Mouse (Mus musculus): ENCODE data around the gene Fan1.

Gene Fan1

DNA sequence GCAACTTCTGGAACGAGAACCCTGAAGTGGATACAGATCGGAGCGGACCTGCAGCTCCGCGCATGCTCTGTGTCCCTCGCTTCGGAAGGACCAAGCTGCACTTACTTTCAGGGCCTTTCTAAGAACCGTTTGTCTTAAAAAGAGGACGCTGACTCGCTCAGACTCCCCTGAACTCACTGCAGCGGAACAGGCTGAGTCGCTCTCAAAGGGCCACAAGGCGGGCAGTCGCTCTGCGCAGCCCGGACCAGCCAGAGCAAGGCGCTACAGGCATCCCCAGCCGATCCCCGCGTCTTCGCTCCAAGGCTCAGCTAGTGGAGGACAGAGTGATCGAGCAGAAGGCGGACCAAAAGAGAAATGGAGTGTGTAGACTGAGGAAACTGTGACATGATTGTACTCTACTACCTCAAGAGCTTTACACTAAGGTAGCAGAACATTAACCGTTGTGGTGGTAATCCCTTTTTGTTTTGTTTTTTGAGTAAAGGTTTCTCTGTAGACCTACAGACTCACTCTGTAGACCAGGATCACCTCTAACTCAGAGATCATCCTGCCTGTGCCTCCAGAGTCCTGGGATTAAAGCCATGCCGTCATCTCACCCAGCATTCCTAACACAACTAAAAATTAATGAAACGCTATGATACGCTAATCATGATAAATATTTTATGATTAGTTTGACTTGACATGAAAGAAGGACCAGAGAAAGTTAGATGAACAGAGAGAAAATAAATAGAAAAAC lies at the start of gene Fan1:
TSS of gene Fan1 (minus strand) at position 266 of the 733 bp plus-strand sequence.
- DNase-seq (ENCODE audit: low read depth) = peak; percentile 69

DNA sequence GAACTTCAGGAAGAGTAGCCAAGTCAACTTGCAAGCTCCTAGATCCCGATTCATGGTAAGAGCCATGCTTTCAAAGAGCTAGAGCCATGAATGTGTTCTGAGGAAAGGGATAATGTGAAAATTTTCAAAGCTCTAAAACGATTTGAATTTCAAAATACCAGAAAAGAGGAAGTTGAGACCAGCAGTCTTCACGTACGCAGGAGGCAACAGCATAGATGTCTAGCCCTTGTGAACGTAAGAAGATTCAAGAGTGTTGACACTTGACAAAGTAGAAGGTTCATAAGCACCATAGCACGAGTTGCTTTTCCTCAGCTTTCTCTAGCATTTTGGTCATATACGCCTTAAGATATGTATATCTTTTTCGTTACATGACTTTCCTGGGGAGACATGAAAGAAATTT lies 30.1 kb upstream of the Fan1 start:
- DNase-seq (ENCODE audit: low read depth) = no peak

DNA sequence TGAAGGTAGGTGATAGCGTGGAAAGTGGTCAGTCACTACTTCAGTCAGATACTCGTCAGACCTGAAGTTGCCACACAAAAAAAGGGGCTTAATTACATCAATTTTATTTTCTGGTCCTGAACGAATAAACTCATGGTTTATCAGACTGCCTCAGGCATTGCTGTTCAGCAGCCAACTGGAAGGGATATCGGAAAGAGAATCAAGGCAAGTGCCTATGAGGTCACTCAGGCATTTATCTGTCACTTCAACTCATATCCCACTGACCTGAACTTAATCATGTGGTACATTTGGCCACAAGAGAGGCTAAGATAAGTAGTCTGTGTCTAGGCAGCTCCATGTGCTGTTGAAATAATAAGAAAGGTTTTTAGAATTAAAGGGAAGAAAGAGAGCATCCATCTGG lies 28.6 kb upstream of the Fan1 start:
- DNase-seq (ENCODE audit: low read depth) = no peak

DNA sequence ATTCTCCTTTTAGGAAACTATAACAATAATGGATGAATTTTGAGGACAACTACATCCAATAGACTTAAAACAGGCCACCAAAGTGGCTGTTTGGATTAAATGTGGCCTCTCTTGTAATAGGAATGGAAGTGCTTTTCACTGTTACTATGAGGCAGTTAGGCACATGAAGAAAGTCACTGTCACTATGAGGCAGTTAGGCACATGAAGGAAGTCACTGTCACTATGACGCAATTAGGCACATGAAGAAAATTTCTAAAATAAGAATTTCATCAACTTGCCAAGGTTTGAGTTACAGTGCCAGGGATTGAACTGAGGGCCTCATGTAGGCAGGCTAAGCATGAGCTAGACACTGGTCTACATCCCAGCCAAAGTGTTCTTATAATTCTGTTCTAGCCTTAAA lies 26.8 kb upstream of the Fan1 start:
- no peak for DNase-seq (ENCODE audit: low read depth)

DNA sequence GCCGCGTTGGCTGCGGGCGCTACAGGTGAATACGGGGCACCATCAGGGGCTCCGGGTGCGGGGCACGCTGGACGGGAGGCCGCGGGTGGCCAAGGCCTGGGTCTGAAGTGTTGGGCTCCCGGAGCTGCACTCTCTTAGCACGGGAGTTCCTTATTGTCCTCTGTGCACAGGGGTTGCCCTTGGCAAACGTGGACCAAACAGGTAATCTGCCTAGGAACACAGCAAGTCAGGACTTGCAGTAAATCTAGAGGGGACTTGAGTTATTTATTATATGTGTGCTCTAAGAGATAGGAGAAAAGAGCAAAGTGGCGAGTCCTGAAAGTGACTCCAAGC lies 18.9 kb upstream of the Fan1 start:
- no peak for DNase-seq (ENCODE audit: low read depth)

DNA sequence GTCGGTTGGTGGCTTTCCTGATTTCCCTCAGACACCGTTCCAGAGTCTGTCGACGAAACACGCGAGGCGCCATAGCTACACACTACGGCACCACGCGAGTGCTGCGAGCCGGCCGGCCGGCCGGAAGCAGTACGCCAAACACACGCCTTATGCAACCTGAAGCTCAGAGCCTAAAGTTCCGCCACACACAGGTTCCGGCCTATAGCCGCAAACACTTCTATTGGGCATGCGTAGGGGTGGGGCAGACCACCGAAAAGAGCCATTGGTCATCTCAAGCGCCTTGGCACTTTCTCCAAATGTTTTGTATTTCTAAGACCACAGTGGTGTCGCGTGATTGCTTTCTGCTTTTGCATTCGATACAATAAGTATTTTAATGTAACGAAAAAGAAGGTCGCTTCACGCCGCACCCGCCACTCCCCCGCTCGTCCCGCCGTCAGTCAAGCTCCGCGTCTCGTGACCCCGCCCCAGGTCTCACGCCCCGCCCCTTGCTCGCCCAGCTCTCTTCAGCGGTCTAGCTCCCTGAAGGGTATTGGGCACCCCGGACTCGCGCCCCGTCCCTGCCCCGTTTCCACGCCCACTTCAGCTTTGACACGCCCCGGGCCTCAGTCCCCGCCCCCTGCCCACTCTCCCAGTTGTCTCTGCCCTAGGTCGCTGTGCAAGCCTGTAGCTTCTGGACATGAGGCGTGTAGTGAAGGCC lies 18.4 kb upstream of the Fan1 start, which contains the start of the genes Mphosph10 and Mcee:
TSS of gene Mphosph10 (minus strand) at position 147 of the 697 bp plus-strand sequence.
TSS of gene Mcee (plus strand) at position 486 of the 697 bp plus-strand sequence.
- peak; percentile 93 for DNase-seq (ENCODE audit: low read depth)

DNA sequence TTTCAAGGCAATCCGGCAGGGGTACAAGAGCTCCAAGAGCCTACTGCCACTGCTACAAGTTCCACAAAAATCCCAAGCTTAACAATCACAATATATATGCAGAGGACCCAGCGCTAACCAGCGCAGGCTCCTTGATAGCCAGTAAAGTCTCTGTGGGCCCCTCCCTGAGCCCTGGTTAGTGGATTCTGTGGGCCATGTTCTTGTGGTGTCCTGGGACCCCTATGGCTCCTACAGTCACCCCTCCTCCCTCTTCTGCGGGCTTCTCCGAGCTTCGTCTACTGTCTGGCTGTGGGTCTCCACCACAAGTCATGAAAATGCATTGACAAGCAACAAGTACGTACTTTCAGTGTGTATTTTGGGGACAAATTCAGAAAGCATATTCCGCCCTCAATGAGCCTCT lies 17.6 kb upstream of the Fan1 start:
- DNase-seq (ENCODE audit: low read depth) = peak; percentile 41

DNA sequence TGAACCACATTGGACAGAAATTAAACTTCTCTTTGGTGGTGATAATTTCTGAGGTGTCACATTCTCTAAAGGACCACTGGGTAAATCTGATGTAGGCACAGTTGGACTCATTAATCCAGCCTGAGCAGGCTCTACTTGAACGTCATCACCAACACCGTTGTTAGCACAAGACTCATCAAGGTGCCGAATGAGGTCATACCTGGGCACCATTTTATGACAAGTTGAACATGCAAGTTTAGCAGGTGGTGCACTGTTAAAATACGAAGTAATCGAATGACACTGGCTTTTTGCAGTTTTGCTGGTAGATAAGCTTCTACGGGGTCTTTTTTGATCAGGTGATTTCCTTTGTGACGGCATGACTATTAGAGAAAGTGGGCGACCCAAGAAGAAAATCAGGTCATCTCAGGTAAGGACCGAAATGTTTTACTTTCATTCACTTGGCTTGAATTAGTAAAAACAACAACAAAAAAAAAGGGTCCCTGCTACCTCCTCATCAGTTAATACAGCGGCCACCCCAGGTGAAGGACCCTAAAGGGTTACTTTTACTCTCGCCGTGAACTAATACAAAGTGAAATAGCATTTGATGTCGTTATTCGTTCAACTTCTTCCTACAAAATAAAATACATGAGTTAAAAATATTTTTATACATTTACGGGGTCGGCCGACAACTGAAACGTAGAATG lies 607 bp downstream of the Fan1 start:
- DNase-seq (ENCODE audit: low read depth) = peak; percentile 29

DNA sequence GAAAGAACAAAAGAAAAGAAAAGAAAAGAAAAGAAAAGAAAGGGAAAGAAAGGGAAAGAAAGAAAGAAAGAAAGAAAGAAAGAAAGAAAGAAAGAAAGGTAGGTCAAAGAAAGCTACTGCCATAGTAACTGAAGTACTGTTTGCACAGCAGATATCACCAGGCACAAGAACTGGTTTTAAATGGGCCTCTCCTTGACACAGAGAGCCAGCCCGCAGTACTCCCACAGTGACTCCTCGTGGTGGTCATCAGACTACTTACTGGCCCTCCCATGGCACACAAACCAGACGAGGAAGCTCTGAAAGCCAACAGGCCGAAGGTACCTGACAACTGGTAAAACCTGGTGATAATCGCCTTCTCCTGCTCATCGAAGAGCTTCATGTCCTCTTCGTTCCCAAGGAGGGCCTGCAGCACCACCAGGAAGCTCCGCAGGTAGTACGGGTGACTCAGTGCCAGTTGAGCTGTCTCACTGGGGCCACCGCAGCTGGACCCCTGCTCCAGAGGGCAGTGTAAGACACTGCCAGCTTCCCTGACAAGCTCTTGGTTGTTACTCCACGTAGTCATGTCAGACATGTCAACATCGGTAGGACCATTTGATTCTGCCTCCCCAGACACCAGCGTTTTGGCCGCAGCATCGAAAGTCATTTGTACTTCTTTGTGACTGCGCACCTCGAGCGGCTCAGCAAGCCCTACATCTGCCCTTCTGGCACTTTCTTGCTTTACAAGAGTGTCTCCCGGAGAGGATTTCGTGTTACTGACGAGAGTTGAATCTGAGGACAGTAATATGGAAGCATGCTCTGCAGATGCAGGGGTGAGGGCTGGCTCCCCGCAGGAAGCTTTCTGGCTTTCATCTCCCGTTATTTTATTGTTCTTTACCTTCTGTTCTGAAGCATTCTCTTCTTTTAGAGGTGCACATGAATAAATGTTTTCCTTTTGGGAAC lies 1.7 kb downstream of the Fan1 start:
- DNase-seq (ENCODE audit: low read depth) = no peak

DNA sequence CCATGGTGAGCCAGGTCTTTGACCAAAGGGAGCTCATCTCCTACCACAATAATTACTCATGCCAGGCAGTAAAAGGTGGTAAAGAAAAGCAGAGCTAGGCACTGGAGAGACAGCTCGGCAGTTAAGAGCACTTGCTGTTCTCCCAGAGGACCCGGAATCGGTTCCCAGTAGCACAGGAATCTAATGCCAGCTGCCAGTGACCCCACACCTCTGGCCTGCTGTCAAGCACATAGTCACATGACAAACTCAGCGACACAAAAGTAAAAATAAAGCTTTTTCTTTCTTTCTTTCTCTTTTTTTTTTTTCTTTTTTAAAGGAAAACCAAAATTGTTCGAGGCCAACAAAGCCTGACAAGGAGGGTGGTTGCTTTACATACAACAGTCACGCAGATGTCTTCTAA lies 4.1 kb downstream of the Fan1 start:
- no peak for DNase-seq (ENCODE audit: low read depth)

DNA sequence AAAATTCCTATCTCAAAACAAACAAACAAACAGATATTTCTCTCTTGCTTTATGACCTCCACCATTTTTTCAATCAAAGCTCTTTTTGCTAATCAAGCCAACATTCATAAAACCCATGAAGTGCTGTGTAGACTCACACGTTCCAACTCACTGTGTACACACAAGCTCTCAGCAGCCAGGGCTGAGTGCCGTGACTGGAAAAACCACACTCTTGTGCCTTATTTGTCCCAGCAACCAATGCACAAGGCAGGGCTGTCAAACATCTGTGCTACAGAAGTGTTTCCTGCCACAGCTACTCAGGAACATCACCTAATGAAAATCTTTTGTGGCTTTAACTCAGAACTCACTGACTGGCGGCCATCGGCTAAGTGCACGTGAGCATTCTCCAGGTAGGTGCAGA lies 8.0 kb downstream of the Fan1 start:
- DNase-seq (ENCODE audit: low read depth) = no peak

DNA sequence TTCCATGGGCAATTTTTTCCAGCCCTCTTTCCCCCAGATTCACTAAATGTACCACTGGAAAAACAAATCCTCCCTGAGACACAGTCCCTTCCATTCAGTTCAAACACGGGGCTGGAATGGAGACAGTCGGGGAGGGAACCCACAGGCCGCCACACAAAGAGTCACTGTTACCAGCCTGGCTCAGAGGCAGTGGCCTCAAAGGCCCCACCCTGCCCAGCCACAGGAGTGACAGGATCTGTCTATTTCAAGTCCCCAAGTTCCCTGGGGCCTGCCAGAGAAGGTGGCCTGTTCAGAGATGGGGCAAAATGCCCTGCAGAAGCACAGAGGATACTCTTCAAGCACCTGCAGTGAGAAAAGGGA lies 13.3 kb downstream of the Fan1 start:
- DNase-seq (ENCODE audit: low read depth) = no peak

DNA sequence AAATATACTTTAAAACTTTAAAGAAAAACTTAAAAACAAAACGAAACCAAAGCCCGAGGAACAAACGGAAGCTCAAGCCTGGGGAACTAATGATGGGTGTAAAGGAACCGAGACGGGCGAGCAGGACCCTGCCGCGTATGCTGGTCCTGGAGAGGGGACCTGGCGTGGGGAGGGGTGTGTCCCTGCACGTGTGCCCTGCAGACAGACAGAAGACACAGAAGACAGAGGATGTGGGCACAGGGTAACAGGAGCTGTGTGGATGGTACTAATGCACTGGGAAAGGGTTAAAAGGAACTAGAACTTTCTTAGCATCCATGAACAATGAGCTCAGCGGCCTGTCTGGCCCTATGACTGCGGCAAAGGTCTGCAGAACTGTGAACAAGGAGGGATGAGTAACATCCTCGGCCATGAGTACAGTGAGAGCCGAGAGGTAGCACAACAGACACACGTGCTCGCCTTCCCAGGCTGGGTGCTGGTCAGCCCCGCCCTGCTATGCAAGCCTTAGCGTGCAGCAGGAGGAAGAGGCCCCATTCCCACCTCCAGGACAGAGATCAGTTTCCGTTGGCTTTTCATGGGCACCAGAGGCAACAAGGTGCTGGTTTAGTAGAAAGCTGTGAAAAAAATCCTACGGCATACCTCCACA lies 13.8 kb downstream of the Fan1 start:
- no peak for DNase-seq (ENCODE audit: low read depth)

DNA sequence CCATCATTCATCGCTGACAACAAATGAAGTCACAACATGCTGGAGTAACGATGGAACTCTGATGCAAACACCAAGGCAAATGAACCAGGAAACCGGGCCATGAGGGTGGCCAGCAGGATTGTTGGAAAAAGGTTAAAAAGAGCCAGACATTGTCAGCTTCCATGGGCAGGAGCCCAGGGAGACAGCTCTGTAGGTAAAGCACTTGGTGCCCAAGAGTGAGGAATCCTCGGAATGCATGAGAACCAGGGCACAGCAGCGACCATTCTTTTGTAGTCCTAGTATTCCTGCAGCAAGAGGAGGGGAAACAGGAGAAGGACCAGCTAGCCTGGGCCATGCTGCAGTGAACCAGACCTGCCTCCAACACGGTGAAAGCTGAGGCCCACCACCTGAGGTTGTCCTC lies 15.2 kb downstream of the Fan1 start:
- no peak for DNase-seq (ENCODE audit: low read depth)

DNA sequence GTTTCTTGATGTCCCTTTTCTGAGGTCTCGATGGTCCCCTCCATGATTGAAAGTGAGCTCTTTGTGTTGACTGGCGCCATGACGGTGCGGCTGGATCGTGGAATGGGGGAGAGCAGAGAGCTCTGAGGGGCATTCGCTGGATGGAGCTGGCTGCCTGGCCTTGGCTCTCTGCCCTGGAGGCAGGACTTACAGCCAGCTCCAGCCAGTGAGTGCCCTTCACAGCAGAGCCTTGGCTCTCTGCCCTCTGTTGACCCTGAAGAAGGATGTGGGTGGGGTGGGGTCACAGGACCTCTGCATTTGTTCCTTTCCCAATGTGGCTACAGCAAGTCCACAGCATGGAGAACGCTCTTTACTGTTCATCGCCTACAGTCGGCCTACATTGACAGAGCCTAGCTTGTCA lies 16.5 kb downstream of the Fan1 start:
- no peak for DNase-seq (ENCODE audit: low read depth)

DNA sequence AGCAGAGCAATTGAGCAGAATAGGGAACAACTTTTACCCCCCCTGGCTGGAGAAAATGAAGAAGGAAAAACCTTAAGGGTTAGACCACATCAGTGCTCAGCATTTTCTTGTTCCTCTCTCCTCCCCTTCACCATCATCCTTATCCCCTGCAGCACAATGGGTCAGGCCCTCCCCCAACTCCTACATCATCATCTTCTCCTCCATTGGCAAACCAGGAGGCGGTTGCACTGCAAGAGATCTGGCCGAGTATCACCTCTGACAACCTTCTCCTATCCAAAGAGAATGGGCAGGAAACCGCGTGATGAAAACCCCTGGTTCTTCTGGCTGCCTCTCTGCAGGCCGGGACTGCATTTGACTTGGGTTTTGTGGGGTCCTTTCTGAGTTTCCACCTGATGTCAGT lies 17.2 kb downstream of the Fan1 start:
- DNase-seq (ENCODE audit: low read depth) = no peak

DNA sequence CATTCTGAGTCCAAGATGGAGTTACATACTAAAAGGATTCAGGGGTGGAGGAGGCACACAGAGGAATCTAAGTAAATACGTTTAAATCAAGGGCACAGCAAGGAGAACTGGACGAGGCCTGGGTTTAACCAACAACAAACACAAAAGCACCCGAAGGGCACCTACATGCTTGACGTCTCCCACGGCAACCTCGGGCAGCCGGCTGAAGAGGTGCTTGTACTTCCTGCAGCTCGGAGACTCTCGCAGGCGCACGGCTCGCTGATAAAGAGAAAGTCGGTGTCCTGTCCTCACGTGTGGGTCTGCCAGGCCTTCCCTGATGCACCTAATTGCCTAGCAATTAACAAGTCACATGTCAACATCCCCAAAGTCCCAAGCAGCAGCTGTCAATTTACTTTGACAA lies 19.7 kb downstream of the Fan1 start:
- no peak for DNase-seq (ENCODE audit: low read depth)

DNA sequence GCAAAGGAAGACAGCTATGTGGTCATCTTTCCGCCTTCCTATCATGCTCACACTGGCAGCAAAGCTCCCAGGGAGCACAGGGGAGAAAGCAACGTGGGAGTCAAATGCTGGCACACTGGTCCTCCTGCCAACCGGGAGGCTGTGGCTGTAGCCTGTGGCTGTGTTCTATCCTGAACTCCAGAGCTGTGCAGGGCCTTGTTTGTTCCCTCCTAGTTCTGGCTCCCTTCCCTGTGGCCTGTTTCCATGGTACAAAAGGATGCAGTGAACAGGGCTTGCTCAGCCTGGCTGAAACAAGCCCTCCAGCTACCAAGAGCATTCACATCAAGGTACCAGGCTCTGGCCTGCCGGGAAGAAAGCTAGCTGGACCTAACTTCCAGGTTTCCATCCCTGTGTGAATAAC lies 22.8 kb downstream of the Fan1 start:
- no peak for DNase-seq (ENCODE audit: low read depth)

DNA sequence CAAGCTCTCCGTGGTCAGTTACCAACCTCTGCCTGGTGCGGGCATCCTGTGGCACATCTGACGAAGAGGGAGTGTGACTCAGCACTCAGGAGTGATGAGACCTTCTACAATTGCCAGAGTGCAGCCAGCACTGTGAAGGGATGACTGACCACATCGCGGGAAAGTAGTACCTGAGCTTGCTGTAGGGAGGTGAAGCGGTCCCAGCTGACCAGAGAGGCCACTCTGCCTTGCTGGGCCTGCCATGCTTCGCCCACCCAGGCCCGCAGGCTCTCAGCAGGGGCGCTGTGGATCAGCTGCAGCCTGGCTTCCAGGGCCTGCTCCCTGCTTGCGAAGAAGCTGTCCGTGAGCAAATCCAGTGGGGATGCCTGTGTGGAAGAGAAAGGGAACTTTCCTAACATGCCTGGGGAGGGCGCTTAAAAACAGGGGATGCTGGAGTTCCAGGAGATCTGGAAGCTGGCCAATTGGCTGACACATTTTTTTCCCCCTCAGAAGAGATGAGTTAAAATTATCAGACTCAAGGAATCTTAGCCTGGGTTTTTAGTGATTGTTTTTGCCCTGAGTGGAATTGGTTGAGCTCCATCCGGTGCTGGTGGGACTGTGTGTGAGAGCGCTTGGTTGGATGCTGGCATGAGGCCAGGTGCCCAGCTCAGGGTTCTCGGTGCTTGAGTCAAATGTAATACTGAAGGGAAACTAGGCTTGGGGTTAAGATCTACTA lies 24.6 kb downstream of the Fan1 start:
- no peak for DNase-seq (ENCODE audit: low read depth)

DNA sequence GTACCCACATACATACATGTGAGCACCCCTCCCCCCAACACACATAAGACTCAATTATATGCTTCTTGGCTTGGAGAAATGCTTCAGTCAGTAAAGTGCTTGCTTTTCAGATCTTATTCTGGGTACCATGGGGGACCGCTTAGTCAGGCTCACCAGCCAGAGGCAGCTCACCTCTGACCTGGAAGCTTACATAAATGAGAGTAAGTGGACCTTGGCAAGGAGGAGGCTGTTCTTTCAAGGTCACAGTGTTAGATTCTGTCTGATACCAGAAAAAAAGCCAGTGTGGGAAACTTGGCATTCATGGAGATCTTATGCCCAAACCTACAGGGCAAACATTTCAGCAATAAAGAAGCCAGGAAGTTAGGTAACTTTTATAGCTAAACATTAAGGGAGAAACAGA lies 26.1 kb downstream of the Fan1 start:
- no peak for DNase-seq (ENCODE audit: low read depth)

DNA sequence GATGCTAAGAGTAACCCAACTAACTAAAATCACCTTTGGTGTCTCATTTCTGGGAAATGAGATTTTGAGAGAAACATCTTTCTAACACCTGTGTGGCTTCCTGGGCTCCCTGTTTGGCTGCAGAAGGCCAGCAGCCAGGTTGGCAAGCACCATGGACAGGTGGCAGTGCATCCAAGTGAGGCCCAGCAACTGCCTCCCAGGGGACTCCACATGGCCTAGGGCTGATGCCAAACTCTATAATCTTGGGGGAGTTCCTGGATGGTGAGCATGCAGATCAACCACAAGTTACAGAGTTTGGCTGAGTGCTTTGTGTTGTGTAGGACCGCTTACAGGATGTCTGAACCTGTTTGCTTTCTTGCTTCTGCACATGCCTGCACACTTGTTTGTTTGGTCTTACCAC lies 41.2 kb downstream of the Fan1 start:
- no peak for DNase-seq (ENCODE audit: low read depth)

Data from c-Kit-positive CD71-positive TER-119-negative erythroid progenitor cells, embryonic 14.5 days (primary cell).